Mouse (Mus musculus): ENCODE measurements at regions not wholly inside any gene's neighbourhood (a gene's known extent, or its start where the extent isn't known, plus 50 kb on each side); places are given as distances from the start of the nearest gene placed in this dataset.

GRCm38 (mm10) chr3:128212256-128212655, 316.1 kb upstream of the Fam241a start:
- Histone ChIP-seq H3K27me3 (replicated peaks) (no peaks in the 10 kb centered on the region), H3K4me3 (replicated peaks in 1 of 3; ENCODE audit: low read depth in 2 of 3, low read length in 2 of 3, poor library complexity in 1 of 3) (no peak overlapping the region), H3K36me3 (replicated peaks in 1 of 2; ENCODE audit: control insufficient read depth in 1 of 2, insufficient read depth in 1 of 2, low read length in 1 of 2) (no peaks in the 10 kb centered on the region), H3K4me2 (ENCODE audit: insufficient read depth, low read depth, poor library complexity, severe bottlenecking) (no peak overlapping the region), H3K4me1 (ENCODE audit: control insufficient read depth in 1 of 2, insufficient read depth in 2 of 2) (peaks cover 0 to 7% of the 10 kb centered on the region in 2 experiments; a peak in 2 of 4 replicates), H3K79me2 (replicated peaks; ENCODE audit: control insufficient read depth, extremely low read depth, insufficient read depth, poor library complexity, severe bottlenecking) (no peaks in the 10 kb centered on the region), H3K9ac (ENCODE audit: insufficient read depth, low read depth) (no peak overlapping the region), H3K27ac (ENCODE audit: insufficient read depth, low read depth) (no peak overlapping the region), H3K9me3 (replicated peaks; ENCODE audit: low read length) (no peaks in the 10 kb centered on the region)
- DNase-seq (ENCODE audit: extremely low read depth) = no peak
- in situ Hi-C loops (cut with MboI; ENCODE audit: low pct_ligation_motif_present, low pct_unique_long_range_greater_than_20kb, low sequenced_read_pairs) (no loop called here), dilution Hi-C loops (cut with MboI; ENCODE audit: extremely low pct_ligation_motif_present, extremely low pct_unique_long_range_greater_than_20kb, low sequenced_read_pairs) (no loop called here)
- TF ChIP-seq EP300 (IDR thresholded peaks at IDR 0.05; ENCODE audit: low read length) = no peak
- TF ChIP-seq MYC (IDR thresholded peaks at IDR 0.05; ENCODE audit: low read depth, low read length) = no peak
- no peak for TF ChIP-seq NELFE (IDR thresholded peaks at IDR 0.05; ENCODE audit: low read depth, low read length)
- TF ChIP-seq MAZ (IDR thresholded peaks at IDR 0.05; ENCODE audit: low read depth, low read length) = no peak
- no peak for TF ChIP-seq E2F4 (IDR thresholded peaks at IDR 0.05; ENCODE audit: insufficient replicate concordance, low read depth, low read length)
- no peak for TF ChIP-seq MAX (IDR thresholded peaks at IDR 0.05; ENCODE audit: low read length)
- no peak for TF ChIP-seq CHD2 (IDR thresholded peaks at IDR 0.05; ENCODE audit: low read length)
- TF ChIP-seq ELF1 (IDR thresholded peaks at IDR 0.05; ENCODE audit: low read depth, low read length) = no peak
- TF ChIP-seq MXI1 (IDR thresholded peaks at IDR 0.05; ENCODE audit: low read depth, low read length) = no peak
- no peak for TF ChIP-seq UBTF (IDR thresholded peaks at IDR 0.05; ENCODE audit: low read depth, low read length)
- no peak for TF ChIP-seq ZC3H11A (IDR thresholded peaks at IDR 0.05; ENCODE audit: low read depth, low read length)

- no peak overlapping the region for H3K4me2 ChIP-seq (ENCODE audit: insufficient read depth, low read depth, poor library complexity, severe bottlenecking)
- H3K9ac ChIP-seq (ENCODE audit: insufficient read depth, low read depth) = no peak overlapping the region
- no peak overlapping the region for H3K4me3 ChIP-seq (replicated peaks in 1 of 3; ENCODE audit: low read depth in 2 of 3, low read length in 2 of 3, poor library complexity in 1 of 3)
- H3K36me3 ChIP-seq (replicated peaks in 1 of 2; ENCODE audit: control insufficient read depth in 1 of 2, insufficient read depth in 1 of 2, low read length in 1 of 2) = no peaks in the 10 kb centered on the region
- H3K9me3 ChIP-seq (replicated peaks; ENCODE audit: low read length) = no peaks in the 10 kb centered on the region
- DNase-seq (ENCODE audit: extremely low read depth) = no peak
- TF ChIP-seq ZNF384 (IDR thresholded peaks at IDR 0.05; ENCODE audit: low read depth, low read length) (no peak), TCF12 (IDR thresholded peaks at IDR 0.05; ENCODE audit: low read depth, low read length) (no peak), ELF1 (IDR thresholded peaks at IDR 0.05; ENCODE audit: low read depth, low read length) (no peak), NRF1 (IDR thresholded peaks at IDR 0.05; ENCODE audit: low read depth, low read length) (no peak), USF2 (conservative IDR thresholded peaks at IDR 0.05; ENCODE audit: low read depth, low read length) (no peak), JUN (IDR thresholded peaks at IDR 0.05; ENCODE audit: insufficient read depth, low read depth, low read length) (no peak), JUND (conservative IDR thresholded peaks at IDR 0.05; ENCODE audit: low read depth, low read length) (no peak), MAX (IDR thresholded peaks at IDR 0.05; ENCODE audit: low read length) (no peak), MEF2A (IDR thresholded peaks at IDR 0.05; ENCODE audit: borderline replicate concordance, low read depth, low read length) (no peak), E2F4 (IDR thresholded peaks at IDR 0.05; ENCODE audit: insufficient replicate concordance, low read depth, low read length) (no peak), POLR2AphosphoS2 (IDR thresholded peaks at IDR 0.05; ENCODE audit: low read depth, low read length) (no peak), BHLHE40 (IDR thresholded peaks at IDR 0.05; ENCODE audit: low read depth, low read length) (no peak), EP300 (IDR thresholded peaks at IDR 0.05; ENCODE audit: low read length) (no peak)
- H3K27ac ChIP-seq (ENCODE audit: insufficient read depth, low read depth) = no peak overlapping the region
- no peaks in the 10 kb centered on the region for H3K27me3 ChIP-seq (replicated peaks)
- dilution Hi-C loops (cut with MboI; ENCODE audit: extremely low pct_ligation_motif_present, extremely low pct_unique_long_range_greater_than_20kb, low sequenced_read_pairs) (no loop called here), in situ Hi-C loops (cut with MboI; ENCODE audit: low pct_ligation_motif_present, low pct_unique_long_range_greater_than_20kb, low sequenced_read_pairs) (no loop called here)
- peaks cover 0 to 7% of the 10 kb centered on the region in 2 experiments; a peak in 2 of 4 replicates for H3K4me1 ChIP-seq (ENCODE audit: control insufficient read depth in 1 of 2, insufficient read depth in 2 of 2)
- no peaks in the 10 kb centered on the region for H3K79me2 ChIP-seq (replicated peaks; ENCODE audit: control insufficient read depth, extremely low read depth, insufficient read depth, poor library complexity, severe bottlenecking)
Observed at GRCm38 (mm10) chr3:128210591-128210990, 314.5 kb upstream of the Fam241a start.
